Mouse (Mus musculus): Measurements from ENCODE around the gene Ripor2. TPM values are rescaled to one million over a fixed set of nuclear protein-coding genes. Genes with fewer than 3 reads are reported as not detected.

Ripor2 gene
- 9.2 and 11.1 TPM in 2 replicates for polyA plus RNA-seq (2014; fragmentation: Nextera tagmentation; extraction: Ambion mirVana)

DNA sequence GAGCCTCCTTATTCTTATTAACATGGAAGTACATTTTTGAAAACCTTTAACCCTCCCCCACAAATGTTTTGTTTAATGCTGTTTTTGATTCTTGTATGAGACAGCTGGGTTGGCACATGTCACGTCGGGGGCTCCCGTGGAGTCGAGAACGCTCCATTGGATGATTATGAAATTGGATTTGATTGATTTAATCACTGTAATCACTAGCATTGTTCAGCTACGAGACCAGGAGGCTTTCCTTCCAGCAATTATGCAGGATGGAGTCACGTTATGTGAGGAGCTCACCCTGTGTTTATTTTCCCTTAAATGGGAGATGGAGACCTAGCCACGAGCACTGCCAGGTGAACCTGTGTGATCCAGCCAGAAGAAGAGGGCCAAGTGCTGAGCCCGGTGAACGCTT is at the start of gene Ripor2:
TSS of gene Ripor2 (plus strand) at position 357 of the 400 bp plus-strand sequence.
- Histone ChIP-seq H3K9ac (ENCODE audit: low read length) (no peak within 1 kb of the TSS), H3K36me3 (ENCODE audit: control insufficient read depth, insufficient read depth, low read length) (no peaks in the 10 kb centered on the region), H3K27me3 (ENCODE audit: control insufficient read depth, insufficient read depth, low read length) (no peaks in the 10 kb centered on the region), H3K4me1 (ENCODE audit: control insufficient read depth, insufficient read depth, low read length) (peaks cover under 1% of the 10 kb centered on the region; the same call in 1 of the 2 replicates), H3K9me3 (ENCODE audit: control insufficient read depth, low read length) (no peaks in the 10 kb centered on the region), H3K4me2 (no peak within 1 kb of the TSS), H3K4me3 (ENCODE audit: low read depth, low read length) (no peak within 1 kb of the TSS), H3K27ac (ENCODE audit: low read depth, low read length) (no peak within 1 kb of the TSS)
- ATAC-seq (ENCODE audit: low FRiP score) (no peak), DNase-seq (ENCODE audit: low spot score, missing footprints) (no peak)
- WGBS = 87% methylated on average over 10 of the region's 10 CpGs

DNA sequence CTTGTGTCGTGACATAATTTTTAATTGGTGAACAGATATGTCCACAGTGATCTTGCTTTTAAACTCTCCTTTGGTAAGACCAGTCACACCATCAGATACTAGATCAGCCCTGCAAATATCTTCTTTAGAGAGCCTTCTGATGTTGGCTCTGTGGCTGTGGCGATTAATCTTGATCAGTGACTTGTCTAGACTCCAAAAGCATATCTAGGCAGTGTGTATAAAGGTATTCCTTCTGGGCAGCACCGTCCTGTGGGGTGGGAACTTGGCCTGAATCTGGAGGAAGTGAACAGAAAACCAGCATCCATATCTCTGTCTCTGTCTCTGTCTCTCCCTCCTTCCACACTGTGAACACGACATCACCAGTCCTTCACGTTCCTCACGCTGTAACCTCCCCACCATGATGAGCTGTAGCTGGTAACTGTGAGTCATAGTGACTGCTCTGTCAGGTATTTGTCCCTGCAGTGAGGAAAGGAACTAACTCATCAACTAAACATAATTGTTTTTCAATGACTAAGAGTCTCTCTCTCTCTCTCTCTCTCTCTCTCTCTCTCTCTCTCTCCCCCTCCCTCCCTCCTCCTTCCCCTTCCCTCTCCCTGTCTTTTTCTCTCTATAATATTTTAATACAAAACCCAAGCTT is 45.3 kb upstream of the Ripor2 start:
- no peak for ATAC-seq (ENCODE audit: low FRiP score)
- no peak for DNase-seq (ENCODE audit: low spot score, missing footprints)
- 83% methylated on average over 6 of the region's 6 CpGs for WGBS

DNA sequence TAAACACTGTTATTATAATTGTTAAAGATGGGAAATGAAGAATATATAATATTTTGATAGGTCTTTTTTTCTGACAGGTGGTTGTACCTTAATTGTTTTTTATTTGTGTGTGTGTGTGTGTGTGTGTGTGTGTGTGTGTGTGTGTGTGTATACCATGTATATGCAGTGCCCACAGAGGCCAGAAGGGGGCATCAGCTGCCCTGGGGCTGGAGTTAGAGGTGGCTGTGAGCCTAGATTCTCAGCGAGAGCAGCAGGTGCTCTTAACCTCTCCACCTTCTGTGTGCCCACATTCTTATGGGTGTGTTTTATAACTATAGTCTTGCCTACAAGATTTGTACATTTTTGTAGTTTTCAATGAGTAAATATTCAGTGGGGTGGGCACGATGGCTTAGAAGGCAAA is 44.0 kb upstream of the Ripor2 start:
- Histone ChIP-seq H3K27ac (ENCODE audit: low read depth, low read length) (no peak overlapping the region), H3K9me3 (ENCODE audit: control insufficient read depth, low read length) (no peaks in the 10 kb centered on the region), H3K4me1 (ENCODE audit: control insufficient read depth, insufficient read depth, low read length) (no peaks in the 10 kb centered on the region), H3K4me2 (no peak overlapping the region), H3K36me3 (ENCODE audit: control insufficient read depth, insufficient read depth, low read length) (no peaks in the 10 kb centered on the region), H3K4me3 (ENCODE audit: low read depth, low read length) (no peak overlapping the region), H3K27me3 (ENCODE audit: control insufficient read depth, insufficient read depth, low read length) (no peaks in the 10 kb centered on the region), H3K9ac (ENCODE audit: low read length) (no peak overlapping the region)
- ATAC-seq (ENCODE audit: low FRiP score) = no peak
- 97% methylated on average over 2 of the region's 2 CpGs for WGBS
- no peak for DNase-seq (ENCODE audit: low spot score, missing footprints)

More for the DNA sequence above, 45.3 kb upstream of the Ripor2 start:
- Histone ChIP-seq H3K9me3 (ENCODE audit: control insufficient read depth, low read length) (no peaks in the 10 kb centered on the region), H3K4me3 (ENCODE audit: low read depth, low read length) (no peak overlapping the region), H3K27me3 (ENCODE audit: control insufficient read depth, insufficient read depth, low read length) (no peaks in the 10 kb centered on the region), H3K4me1 (ENCODE audit: control insufficient read depth, insufficient read depth, low read length) (no peaks in the 10 kb centered on the region), H3K36me3 (ENCODE audit: control insufficient read depth, insufficient read depth, low read length) (no peaks in the 10 kb centered on the region), H3K27ac (ENCODE audit: low read depth, low read length) (no peak overlapping the region), H3K4me2 (no peak overlapping the region), H3K9ac (ENCODE audit: low read length) (no peak overlapping the region)

DNA sequence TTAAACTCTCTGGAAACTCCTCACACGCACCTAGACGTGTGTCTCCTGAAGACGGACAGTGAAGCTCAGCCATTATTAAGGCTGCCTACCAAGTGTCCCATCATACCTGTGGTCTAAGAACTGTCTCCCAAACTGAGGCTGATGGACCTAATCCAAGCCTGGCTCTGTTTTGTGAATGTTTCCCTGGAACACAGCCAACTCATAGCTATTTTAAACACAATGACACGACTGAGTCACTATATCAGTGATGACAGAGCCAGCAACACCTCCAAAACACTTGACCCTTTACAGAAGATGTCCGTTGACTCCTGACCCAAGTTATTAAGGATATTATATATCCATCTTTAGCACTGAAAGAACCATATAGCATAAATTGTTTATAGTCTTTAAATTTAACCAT is 43.0 kb upstream of the Ripor2 start:
- H3K4me3 ChIP-seq (ENCODE audit: low read depth, low read length) = no peak overlapping the region
- H3K4me2 ChIP-seq = no peak overlapping the region
- H3K4me1 ChIP-seq (ENCODE audit: control insufficient read depth, insufficient read depth, low read length) = no peaks in the 10 kb centered on the region
- H3K9me3 ChIP-seq (ENCODE audit: control insufficient read depth, low read length) = no peaks in the 10 kb centered on the region
- H3K36me3 ChIP-seq (ENCODE audit: control insufficient read depth, insufficient read depth, low read length) = no peaks in the 10 kb centered on the region
- H3K9ac ChIP-seq (ENCODE audit: low read length) = no peak overlapping the region
- 90% methylated on average over 5 of the region's 5 CpGs for WGBS
- H3K27ac ChIP-seq (ENCODE audit: low read depth, low read length) = no peak overlapping the region
- no peaks in the 10 kb centered on the region for H3K27me3 ChIP-seq (ENCODE audit: control insufficient read depth, insufficient read depth, low read length)
- ATAC-seq (ENCODE audit: low FRiP score) = no peak
- DNase-seq (ENCODE audit: low spot score, missing footprints) = no peak

DNA sequence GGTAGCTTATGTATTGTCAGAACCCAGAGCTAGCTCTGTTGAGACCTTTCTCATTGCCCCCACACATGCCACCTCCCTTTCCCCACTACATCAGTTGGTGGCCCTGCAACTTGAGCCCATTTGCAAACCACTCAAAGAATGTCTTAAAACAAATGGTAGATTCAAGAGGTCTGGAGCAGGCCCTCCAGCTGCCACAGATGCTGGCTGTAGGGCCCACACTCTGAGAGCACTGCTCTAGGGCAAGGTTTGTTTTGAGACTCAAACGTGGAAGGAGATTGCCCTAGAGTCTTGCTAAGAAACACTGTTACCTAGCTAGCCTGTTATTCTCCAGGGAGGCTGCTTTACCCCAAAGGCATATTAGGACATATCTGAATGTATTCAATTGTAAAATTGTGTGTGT is 36.3 kb upstream of the Ripor2 start:
- DNase-seq (ENCODE audit: low spot score, missing footprints) (no peak), ATAC-seq (ENCODE audit: low FRiP score) (no peak)
- 41% methylated on average over 1 of the region's 1 CpGs for WGBS

DNA sequence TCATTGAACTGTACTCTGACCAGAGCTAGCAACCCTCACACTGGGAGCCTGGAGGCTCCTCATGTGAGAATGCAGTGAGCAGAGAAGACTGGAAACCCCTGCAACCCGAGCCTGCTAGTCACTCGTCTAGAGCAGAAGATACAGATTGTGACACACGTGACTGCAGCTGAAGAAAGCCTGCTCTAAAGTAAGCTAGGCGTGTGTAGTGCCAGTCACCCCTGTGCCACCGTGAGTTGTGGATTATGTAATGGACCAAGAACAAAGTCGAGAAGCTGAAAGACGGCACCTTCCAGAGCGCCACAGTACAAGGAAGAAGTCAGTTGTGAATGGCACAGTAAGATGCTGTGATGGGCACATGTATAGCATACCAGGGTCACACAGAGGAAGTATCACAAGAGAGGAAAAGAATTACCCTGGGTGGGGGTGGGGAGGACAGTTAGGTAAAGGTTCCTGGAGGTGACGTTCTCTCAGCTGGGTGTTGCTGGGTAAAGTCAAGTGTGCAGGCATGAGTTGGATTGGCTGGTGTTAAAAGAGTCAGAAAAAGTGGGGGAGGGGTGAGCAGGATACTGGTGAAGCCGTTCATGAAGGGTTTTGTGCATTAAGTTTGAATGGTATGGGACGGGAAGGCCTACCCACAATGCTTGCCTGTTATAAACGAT is 35.1 kb upstream of the Ripor2 start:
- WGBS = 86% methylated on average over 12 of the region's 12 CpGs
- H3K9me3 ChIP-seq (ENCODE audit: control insufficient read depth, low read length) = no peaks in the 10 kb centered on the region
- no peaks in the 10 kb centered on the region for H3K36me3 ChIP-seq (ENCODE audit: control insufficient read depth, insufficient read depth, low read length)
- no peak for ATAC-seq (ENCODE audit: low FRiP score)
- no peak overlapping the region for H3K4me2 ChIP-seq
- H3K4me3 ChIP-seq (ENCODE audit: low read depth, low read length) = no peak overlapping the region
- no peak for DNase-seq (ENCODE audit: low spot score, missing footprints)
- no peaks in the 10 kb centered on the region for H3K27me3 ChIP-seq (ENCODE audit: control insufficient read depth, insufficient read depth, low read length)
- peaks cover 3% of the 10 kb centered on the region; the same call in 1 of the 2 replicates for H3K4me1 ChIP-seq (ENCODE audit: control insufficient read depth, insufficient read depth, low read length)
- H3K27ac ChIP-seq (ENCODE audit: low read depth, low read length) = no peak overlapping the region
- no peak overlapping the region for H3K9ac ChIP-seq (ENCODE audit: low read length)

More for the DNA sequence above, 36.3 kb upstream of the Ripor2 start:
- H3K9me3 ChIP-seq (ENCODE audit: control insufficient read depth, low read length) = no peaks in the 10 kb centered on the region
- H3K4me3 ChIP-seq (ENCODE audit: low read depth, low read length) = no peak overlapping the region
- H3K36me3 ChIP-seq (ENCODE audit: control insufficient read depth, insufficient read depth, low read length) = no peaks in the 10 kb centered on the region
- H3K9ac ChIP-seq (ENCODE audit: low read length) = no peak overlapping the region
- no peak overlapping the region for H3K4me2 ChIP-seq
- H3K27ac ChIP-seq (ENCODE audit: low read depth, low read length) = no peak overlapping the region
- H3K27me3 ChIP-seq (ENCODE audit: control insufficient read depth, insufficient read depth, low read length) = no peaks in the 10 kb centered on the region
- H3K4me1 ChIP-seq (ENCODE audit: control insufficient read depth, insufficient read depth, low read length) = peaks cover 3% of the 10 kb centered on the region; the same call in 1 of the 2 replicates

DNA sequence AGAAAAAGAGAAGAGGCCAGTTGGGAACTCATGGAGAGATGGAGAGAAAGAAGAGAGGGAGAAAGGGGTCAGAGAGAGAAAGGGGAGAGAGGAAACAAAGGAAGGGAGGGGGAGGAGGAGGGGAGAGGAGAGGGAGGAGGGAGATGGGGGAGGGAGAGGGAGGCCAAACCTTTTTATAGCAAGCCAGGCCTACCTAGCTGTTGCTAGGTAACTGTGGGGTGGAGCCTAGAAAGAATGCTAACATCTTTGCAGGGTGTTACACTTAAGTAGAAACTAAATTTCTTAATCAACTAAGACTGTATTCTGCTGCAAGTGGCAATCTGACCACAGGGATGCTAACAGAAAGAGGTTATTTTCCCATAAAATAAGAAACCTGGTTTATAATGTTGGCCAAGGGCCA is 33.1 kb upstream of the Ripor2 start:
- Histone ChIP-seq H3K27ac (ENCODE audit: low read depth, low read length) (no peak overlapping the region), H3K9me3 (ENCODE audit: control insufficient read depth, low read length) (no peaks in the 10 kb centered on the region), H3K27me3 (ENCODE audit: control insufficient read depth, insufficient read depth, low read length) (no peaks in the 10 kb centered on the region), H3K4me1 (ENCODE audit: control insufficient read depth, insufficient read depth, low read length) (peaks cover 3% of the 10 kb centered on the region; the same call in 1 of the 2 replicates), H3K9ac (ENCODE audit: low read length) (no peak overlapping the region), H3K4me3 (ENCODE audit: low read depth, low read length) (no peak overlapping the region), H3K36me3 (ENCODE audit: control insufficient read depth, insufficient read depth, low read length) (no peaks in the 10 kb centered on the region), H3K4me2 (no peak overlapping the region)
- no peak for ATAC-seq (ENCODE audit: low FRiP score)
- DNase-seq (ENCODE audit: low spot score, missing footprints) = peak; percentile 85

DNA sequence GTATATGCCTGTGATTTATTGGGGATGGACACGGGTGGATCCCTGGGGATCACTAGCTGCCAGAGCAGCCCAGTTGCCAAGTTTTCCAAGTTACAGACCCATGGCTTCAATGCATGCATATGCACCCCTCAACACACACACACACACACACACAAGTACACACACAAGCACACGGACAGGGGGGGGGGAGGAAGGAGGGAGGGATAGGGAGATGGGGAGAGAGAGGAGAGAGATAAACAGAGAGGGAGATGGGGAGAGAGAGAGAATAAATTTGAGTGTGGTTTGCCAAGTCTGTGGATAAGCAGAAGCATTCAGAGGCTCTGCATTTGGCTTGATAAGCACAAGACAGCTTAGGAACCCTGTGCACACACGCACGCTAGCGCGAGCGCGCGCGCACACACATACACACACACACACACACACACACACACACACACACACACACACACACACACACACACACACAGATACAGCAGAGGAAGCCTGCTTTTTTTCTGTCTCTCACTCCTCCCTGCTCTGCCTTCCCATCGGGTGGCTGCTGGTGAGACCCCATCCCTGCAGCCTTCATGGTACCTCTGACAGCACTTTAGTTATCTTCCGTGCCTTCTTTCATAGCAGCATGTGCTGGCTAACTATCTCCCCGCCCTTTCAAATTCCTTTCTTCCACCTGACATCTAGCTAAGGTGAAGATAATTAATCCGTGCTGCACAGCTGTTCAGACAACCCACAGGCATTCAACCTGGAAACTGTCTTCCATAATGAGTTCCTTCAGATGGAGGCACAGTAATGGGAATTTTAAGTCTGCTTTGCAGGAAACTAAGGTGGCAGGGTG is 30.7 kb upstream of the Ripor2 start:
- no peak for DNase-seq (ENCODE audit: low spot score, missing footprints)
- ATAC-seq (ENCODE audit: low FRiP score) = no peak
- Histone ChIP-seq H3K27ac (ENCODE audit: low read depth, low read length) (no peak overlapping the region), H3K4me1 (ENCODE audit: control insufficient read depth, insufficient read depth, low read length) (peaks cover 3% of the 10 kb centered on the region; the same call in 1 of the 2 replicates), H3K9me3 (ENCODE audit: control insufficient read depth, low read length) (no peaks in the 10 kb centered on the region), H3K9ac (ENCODE audit: low read length) (no peak overlapping the region), H3K4me3 (ENCODE audit: low read depth, low read length) (no peak overlapping the region), H3K36me3 (ENCODE audit: control insufficient read depth, insufficient read depth, low read length) (no peaks in the 10 kb centered on the region), H3K4me2 (no peak overlapping the region), H3K27me3 (ENCODE audit: control insufficient read depth, insufficient read depth, low read length) (no peaks in the 10 kb centered on the region)
- WGBS = 76% methylated on average over 10 of the region's 14 CpGs

DNA sequence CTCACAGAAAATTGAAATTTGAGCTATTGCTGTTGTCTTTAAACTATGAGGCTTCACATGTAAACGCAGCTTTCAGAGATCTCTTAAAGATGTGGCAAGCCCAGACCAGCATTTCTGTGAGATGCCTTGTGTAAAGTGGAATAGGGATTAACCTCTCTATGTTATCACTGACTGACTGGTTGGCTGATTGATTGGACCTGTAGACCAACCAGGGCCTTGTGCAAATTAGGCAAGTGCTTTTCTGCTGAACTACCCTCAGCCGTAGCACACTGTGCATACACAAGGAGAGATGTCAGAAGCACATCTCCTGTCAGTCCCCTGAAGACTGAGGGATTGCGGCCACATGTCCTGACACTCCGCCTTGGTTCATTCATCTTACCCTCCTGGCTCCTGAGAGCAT is 29.9 kb upstream of the Ripor2 start:
- no peak for ATAC-seq (ENCODE audit: low FRiP score)
- Histone ChIP-seq H3K4me1 (ENCODE audit: control insufficient read depth, insufficient read depth, low read length) (peaks cover 3% of the 10 kb centered on the region; the same call in 1 of the 2 replicates), H3K27me3 (ENCODE audit: control insufficient read depth, insufficient read depth, low read length) (no peaks in the 10 kb centered on the region), H3K9ac (ENCODE audit: low read length) (no peak overlapping the region), H3K27ac (ENCODE audit: low read depth, low read length) (no peak overlapping the region), H3K4me2 (no peak overlapping the region), H3K9me3 (ENCODE audit: control insufficient read depth, low read length) (no peaks in the 10 kb centered on the region), H3K4me3 (ENCODE audit: low read depth, low read length) (no peak overlapping the region), H3K36me3 (ENCODE audit: control insufficient read depth, insufficient read depth, low read length) (no peaks in the 10 kb centered on the region)
- 71% methylated on average over 4 of the region's 4 CpGs for WGBS
- DNase-seq (ENCODE audit: low spot score, missing footprints) = no peak
